Mouse (Mus musculus): ENCODE data around the gene Dst.

GRCm38 (mm10) chr1:34103176-34103575 is 195.2 kb downstream of the Dst start:
- TF ChIP-seq POLR2A (IDR thresholded peaks at IDR 0.05; ENCODE audit: insufficient read depth, low read depth, low read length) (no peak), CTCF (IDR thresholded peaks at IDR 0.05) (no peak)
